Mouse (Mus musculus): ENCODE results near the gene Ajap1. TPM values are rescaled to one million over a fixed set of nuclear protein-coding genes. Genes with fewer than 3 reads are reported as not detected.

Ajap1 gene
- total and polyA plus RNA-seq, 3 experiments: not detected

DNA sequence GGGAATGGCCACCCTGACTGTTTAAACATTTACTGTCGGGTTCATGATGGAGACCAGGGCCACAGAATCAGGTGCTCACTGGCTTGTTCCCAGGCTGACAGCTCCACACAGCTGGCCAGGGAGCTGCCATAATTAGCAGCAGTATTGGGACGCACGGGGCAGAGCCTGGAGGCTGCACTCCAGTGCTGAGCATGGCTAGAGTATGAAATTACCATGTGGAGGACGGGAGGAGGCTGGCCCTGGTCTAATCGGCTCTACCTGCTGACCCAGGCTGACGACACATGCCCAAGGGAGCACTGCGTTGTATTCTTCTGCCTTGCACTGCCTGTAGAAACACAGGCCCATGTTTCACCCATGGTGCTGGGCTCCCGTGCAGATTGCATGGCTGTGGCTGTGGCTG lies 6.5 kb upstream of the Ajap1 start:
- in situ Hi-C loops (cut with MboI; ENCODE audit: low pct_ligation_motif_present, low pct_unique_long_range_greater_than_20kb, low sequenced_read_pairs) (no loop called here), dilution Hi-C loops (cut with MboI; ENCODE audit: extremely low pct_ligation_motif_present, extremely low pct_unique_long_range_greater_than_20kb, low sequenced_read_pairs) (no loop called here)
- DNase-seq (ENCODE audit: extremely low read depth): no peak
- Histone ChIP-seq H3K27me3 (replicated peaks) (no peaks in the 10 kb centered on the region), H3K4me3 (replicated peaks in 1 of 3; ENCODE audit: low read depth in 2 of 3, low read length in 2 of 3, poor library complexity in 1 of 3) (no peak overlapping the region), H3K4me2 (ENCODE audit: insufficient read depth, low read depth, poor library complexity, severe bottlenecking) (no peak overlapping the region), H3K79me2 (replicated peaks; ENCODE audit: control insufficient read depth, extremely low read depth, insufficient read depth, poor library complexity, severe bottlenecking) (no peaks in the 10 kb centered on the region), H3K9ac (ENCODE audit: insufficient read depth, low read depth) (no peak overlapping the region), H3K4me1 (ENCODE audit: control insufficient read depth in 1 of 2, insufficient read depth in 2 of 2) (no peaks in the 10 kb centered on the region), H3K36me3 (replicated peaks in 1 of 2; ENCODE audit: control insufficient read depth in 1 of 2, insufficient read depth in 1 of 2, low read length in 1 of 2) (no peaks in the 10 kb centered on the region), H3K27ac (ENCODE audit: insufficient read depth, low read depth) (no peak overlapping the region), H3K9me3 (replicated peaks; ENCODE audit: low read length) (peaks cover 96% of the 10 kb centered on the region)
- TF ChIP-seq RAD21 (IDR thresholded peaks at IDR 0.05; ENCODE audit: low read depth, low read length): no peak
- TF ChIP-seq ZC3H11A (IDR thresholded peaks at IDR 0.05; ENCODE audit: low read depth, low read length): no peak
- no peak for TF ChIP-seq BHLHE40 (IDR thresholded peaks at IDR 0.05; ENCODE audit: low read depth, low read length)
- TF ChIP-seq KAT2A (IDR thresholded peaks at IDR 0.05; ENCODE audit: insufficient replicate concordance, low read length): no peak
- TF ChIP-seq USF1 (IDR thresholded peaks at IDR 0.05; ENCODE audit: low read depth, low read length): no peak
- TF ChIP-seq NELFE (IDR thresholded peaks at IDR 0.05; ENCODE audit: low read depth, low read length): no peak
- TF ChIP-seq NRF1 (IDR thresholded peaks at IDR 0.05; ENCODE audit: low read depth, low read length): no peak
- no peak for TF ChIP-seq JUN (IDR thresholded peaks at IDR 0.05; ENCODE audit: insufficient read depth, low read depth, low read length)
- no peak for TF ChIP-seq CTCF (conservative IDR thresholded peaks at IDR 0.05 in 1 of 2, IDR thresholded peaks at IDR 0.05 in 1 of 2; ENCODE audit: low read depth in 2 of 2, low read length in 2 of 2)
- no peak for TF ChIP-seq POLR2A (IDR thresholded peaks at IDR 0.05; ENCODE audit: low read depth, low read length)
- TF ChIP-seq USF2 (conservative IDR thresholded peaks at IDR 0.05; ENCODE audit: low read depth, low read length): no peak
- TF ChIP-seq ZMIZ1 (IDR thresholded peaks at IDR 0.05; ENCODE audit: low read depth, low read length): no peak
- TF ChIP-seq MEF2A (IDR thresholded peaks at IDR 0.05; ENCODE audit: borderline replicate concordance, low read depth, low read length): no peak
- no peak for TF ChIP-seq MAFK (IDR thresholded peaks at IDR 0.05; ENCODE audit: insufficient replicate concordance, low read length)
- TF ChIP-seq HCFC1 (IDR thresholded peaks at IDR 0.05; ENCODE audit: low read depth, low read length): no peak
- no peak for TF ChIP-seq SMC3 (IDR thresholded peaks at IDR 0.05; ENCODE audit: low read depth, low read length)

GRCm38 (mm10) chr4:153485913-153486312 lies 3.3 kb upstream of the Ajap1 start:
- H3K9ac ChIP-seq (ENCODE audit: insufficient read depth, low read depth): no peak overlapping the region
- no peak overlapping the region for H3K27ac ChIP-seq (ENCODE audit: insufficient read depth, low read depth)
- TF ChIP-seq BHLHE40 (IDR thresholded peaks at IDR 0.05; ENCODE audit: low read depth, low read length): no peak
- TF ChIP-seq PAX5 (IDR thresholded peaks at IDR 0.05; ENCODE audit: low read length): no peak
- TF ChIP-seq ZNF384 (IDR thresholded peaks at IDR 0.05; ENCODE audit: low read depth, low read length): no peak
- TF ChIP-seq ELF1 (IDR thresholded peaks at IDR 0.05; ENCODE audit: low read depth, low read length): no peak
- TF ChIP-seq POLR2AphosphoS2 (IDR thresholded peaks at IDR 0.05; ENCODE audit: low read depth, low read length): no peak
- TF ChIP-seq MYC (IDR thresholded peaks at IDR 0.05; ENCODE audit: low read depth, low read length): no peak
- TF ChIP-seq ZKSCAN1 (IDR thresholded peaks at IDR 0.05; ENCODE audit: borderline replicate concordance, low read depth, low read length): no peak
- TF ChIP-seq USF1 (IDR thresholded peaks at IDR 0.05; ENCODE audit: low read depth, low read length): no peak
- no peak for TF ChIP-seq MXI1 (IDR thresholded peaks at IDR 0.05; ENCODE audit: low read depth, low read length)
- TF ChIP-seq RAD21 (IDR thresholded peaks at IDR 0.05; ENCODE audit: low read depth, low read length): no peak
- TF ChIP-seq ZMIZ1 (IDR thresholded peaks at IDR 0.05; ENCODE audit: low read depth, low read length): no peak
- no peak for TF ChIP-seq MAZ (IDR thresholded peaks at IDR 0.05; ENCODE audit: low read depth, low read length)
- no peak for TF ChIP-seq NELFE (IDR thresholded peaks at IDR 0.05; ENCODE audit: low read depth, low read length)
- TF ChIP-seq USF2 (conservative IDR thresholded peaks at IDR 0.05; ENCODE audit: low read depth, low read length): no peak
- no peak for TF ChIP-seq ZC3H11A (IDR thresholded peaks at IDR 0.05; ENCODE audit: low read depth, low read length)
- no peak for TF ChIP-seq MAFK (IDR thresholded peaks at IDR 0.05; ENCODE audit: insufficient replicate concordance, low read length)
- TF ChIP-seq E2F4 (IDR thresholded peaks at IDR 0.05; ENCODE audit: insufficient replicate concordance, low read depth, low read length): no peak
- TF ChIP-seq KAT2A (IDR thresholded peaks at IDR 0.05; ENCODE audit: insufficient replicate concordance, low read length): no peak
- TF ChIP-seq SIN3A (IDR thresholded peaks at IDR 0.05; ENCODE audit: low read length): no peak
- TF ChIP-seq CHD1 (IDR thresholded peaks at IDR 0.05; ENCODE audit: low read depth, low read length): no peak
- in situ Hi-C loops (cut with MboI; ENCODE audit: low pct_ligation_motif_present, low pct_unique_long_range_greater_than_20kb, low sequenced_read_pairs) (no loop called here), dilution Hi-C loops (cut with MboI; ENCODE audit: extremely low pct_ligation_motif_present, extremely low pct_unique_long_range_greater_than_20kb, low sequenced_read_pairs) (no loop called here)
- no peaks in the 10 kb centered on the region for H3K27me3 ChIP-seq (replicated peaks)
- no peak overlapping the region for H3K4me3 ChIP-seq (replicated peaks in 1 of 3; ENCODE audit: low read depth in 2 of 3, low read length in 2 of 3, poor library complexity in 1 of 3)
- H3K4me1 ChIP-seq (ENCODE audit: control insufficient read depth in 1 of 2, insufficient read depth in 2 of 2): no peaks in the 10 kb centered on the region
- peaks cover 93% of the 10 kb centered on the region for H3K9me3 ChIP-seq (replicated peaks; ENCODE audit: low read length)
- H3K79me2 ChIP-seq (replicated peaks; ENCODE audit: control insufficient read depth, extremely low read depth, insufficient read depth, poor library complexity, severe bottlenecking): no peaks in the 10 kb centered on the region
- no peak overlapping the region for H3K4me2 ChIP-seq (ENCODE audit: insufficient read depth, low read depth, poor library complexity, severe bottlenecking)
- H3K36me3 ChIP-seq (replicated peaks in 1 of 2; ENCODE audit: control insufficient read depth in 1 of 2, insufficient read depth in 1 of 2, low read length in 1 of 2): no peaks in the 10 kb centered on the region
- no peak for DNase-seq (ENCODE audit: extremely low read depth)
